Mouse (Mus musculus) lung, adult 2 months (tissue): ENCODE measurements around the gene Bspry. TPM values are rescaled to one million over a fixed set of nuclear protein-coding genes. Genes with fewer than 3 reads are reported as not detected.
"Not testable (repeated sequence)": the region's sequence is repeated elsewhere in the genome, so short reads cannot be mapped to it uniquely, and the experiment has no call there.

Source experiments
- DNase-seq: peaks from one replicate; pipeline ENCODE4 v3.0.0; 2022
- H3K4me1 ChIP-seq: fragments of 200-500 bp; 2 replicates; pipeline ENCODE4 v1.6.1; 2011; ENCODE audit warnings: low read length; ENCODE audit not compliant: control insufficient read depth, insufficient read depth
- H3K4me3 ChIP-seq: fragments of 200-500 bp; replicated peaks from 2 replicates; pipeline ENCODE3; 2011; ENCODE audit warnings: low read depth, mild to moderate bottlenecking, control low read depth, low read length; ENCODE audit errors: extremely low read depth
- CTCF ChIP-seq: fragments of 200-500 bp; IDR thresholded peaks from 2 replicates; pipeline ENCODE4 v1.5.1; 2011; ENCODE audit warnings: mild to moderate bottlenecking, low read length, control low read depth; ENCODE audit not compliant: insufficient read depth
- POLR2A ChIP-seq: fragments of 200-500 bp; IDR thresholded peaks from 2 replicates; pipeline ENCODE4 v1.6.1; 2011; ENCODE audit warnings: low read depth, mild to moderate bottlenecking, control low read depth, low read length, borderline replicate concordance; ENCODE audit errors: extremely low read depth
- WGBS: fragments of 180-500 bp; shearing (Covaris S2); methylation state at CpG from one replicate; pipeline ENCODE4 v1.1.7; 2018; 5-methylcytosine and 5-hydroxymethylcytosine counted together
- polyA plus RNA-seq: library from polyadenylated mRNA; depleted of rRNA; stranded (reverse); fragments of >200 nt; gene quantifications from 2 replicates; pipeline ENCODE4 v1.2.3, GENCODE M21; 2012

Bspry gene
- polyA plus RNA-seq, 1 experiment, result 31.0 TPM

DNA sequence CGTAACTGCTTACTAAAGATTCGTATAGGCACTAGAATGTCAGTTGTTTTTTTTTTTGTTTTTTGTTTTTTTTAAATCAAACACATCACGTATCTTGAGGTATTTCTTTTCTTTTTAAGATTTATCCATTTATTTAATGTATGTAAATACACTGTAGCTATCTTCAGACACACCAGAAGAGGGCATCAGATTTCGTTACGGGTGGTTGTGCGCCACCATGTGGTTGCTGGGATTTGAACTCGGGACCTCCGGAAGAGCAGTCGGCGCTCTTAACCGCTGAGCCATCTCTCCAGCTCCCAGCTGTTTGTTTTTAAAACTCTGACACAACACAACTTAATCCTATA, 288 bp upstream of the Bspry start:
- 0 out of 2 replicates have a peak, but pooled peaks have one; percentile 30 for TF ChIP-seq CTCF
- H3K4me3 ChIP-seq, result peak overlapping the region; percentile 62
- 10% methylated on average over 11 of the region's 11 CpGs for WGBS
- not testable (repeated sequence) for DNase-seq, H3K4me1 ChIP-seq

DNA sequence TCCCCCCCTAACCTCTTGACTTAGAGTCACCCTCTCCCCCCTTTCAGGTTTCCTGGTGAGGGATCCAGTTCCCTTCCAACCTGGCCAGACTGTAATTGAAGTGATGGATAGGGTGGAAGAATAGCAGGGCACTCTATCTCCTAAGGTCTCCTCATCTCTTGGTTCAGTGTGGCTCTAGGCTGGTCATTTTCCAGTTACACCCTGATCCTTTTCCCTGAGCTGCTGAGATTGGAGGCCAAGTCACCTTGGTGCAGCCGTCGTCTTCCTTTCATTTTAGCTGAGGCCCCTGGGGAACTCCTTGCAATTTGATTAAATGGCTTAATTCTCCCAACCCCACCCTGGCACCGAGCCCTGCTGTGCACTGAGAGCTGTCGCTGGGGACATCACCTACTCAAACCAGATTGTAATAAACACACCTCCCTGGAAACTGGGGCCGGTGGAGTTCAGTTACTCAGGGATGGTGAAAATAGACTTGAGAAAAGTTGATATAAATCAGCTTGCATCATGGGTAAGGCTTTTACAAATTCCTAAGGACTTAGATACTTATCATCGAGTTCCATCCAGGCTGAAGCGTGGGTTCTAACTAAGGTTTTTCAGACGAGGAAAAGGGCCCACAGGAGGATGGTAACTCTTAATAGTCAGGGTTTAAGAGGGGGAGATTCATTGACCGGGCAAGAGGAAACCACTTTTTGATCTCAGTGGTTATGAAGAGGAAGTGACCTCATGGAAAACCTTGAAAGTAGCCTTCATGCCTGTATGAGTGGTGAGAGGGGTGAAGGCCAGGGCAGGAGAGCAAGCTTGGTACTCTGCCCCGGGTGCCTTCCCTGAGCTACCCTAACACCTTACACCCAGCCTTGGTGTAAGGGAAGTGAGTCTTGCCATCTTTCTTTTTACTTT, 1.1 kb downstream of the Bspry start:
- Histone ChIP-seq H3K4me1 (peaks cover 3% of the 10 kb centered on the region), H3K4me3 (no peak overlapping the region)
- TF ChIP-seq CTCF, result no peak
- no peak for TF ChIP-seq POLR2A
- no peak for DNase-seq
- WGBS, result 19% methylated on average over 10 of the region's 10 CpGs

- WGBS, result 71% methylated on average over 3 of the region's 3 CpGs
- DNase-seq, result no peak
- Histone ChIP-seq H3K4me3 (no peak overlapping the region), H3K4me1 (peaks cover 2% of the 10 kb centered on the region)
- no peak for TF ChIP-seq CTCF
- TF ChIP-seq POLR2A, result no peak
Measured at GRCm38 (mm10) chr4:62484928-62485327, 5.1 kb downstream of the Bspry start.

- peak; percentile 52 for DNase-seq
- Histone ChIP-seq H3K4me3 (no peak overlapping the region), H3K4me1 (peaks cover 2% of the 10 kb centered on the region)
- TF ChIP-seq CTCF, result no peak
- 66% methylated on average over 8 of the region's 8 CpGs for WGBS
Measured at GRCm38 (mm10) chr4:62485450-62486161, 5.8 kb downstream of the Bspry start.

- Histone ChIP-seq H3K4me3 (no peak overlapping the region), H3K4me1 (peaks cover 2% of the 10 kb centered on the region)
- TF ChIP-seq POLR2A (no peak), CTCF (no peak)
- WGBS, result 82% methylated on average over 15 of the region's 15 CpGs
- peak; percentile 54 for DNase-seq
Measured at GRCm38 (mm10) chr4:62486162-62486696, 6.4 kb downstream of the Bspry start.

GRCm38 (mm10) chr4:62487172-62487571, 7.3 kb downstream of the Bspry start:
- no peak for TF ChIP-seq CTCF
- TF ChIP-seq POLR2A, result no peak
- Histone ChIP-seq H3K4me1 (peaks cover 2% of the 10 kb centered on the region), H3K4me3 (no peak overlapping the region)
- DNase-seq, result no peak
- WGBS, result 75% methylated on average over 5 of the region's 5 CpGs

- TF ChIP-seq POLR2A (no peak), CTCF (no peak)
- Histone ChIP-seq H3K4me1 (peaks cover 2% of the 10 kb centered on the region), H3K4me3 (no peak overlapping the region)
- no peak for DNase-seq
- WGBS, result 89% methylated on average over 2 of the region's 2 CpGs
Measured at GRCm38 (mm10) chr4:62487914-62488313, 8.1 kb downstream of the Bspry start.

GRCm38 (mm10) chr4:62492682-62493081, 12.8 kb downstream of the Bspry start:
- no peak for DNase-seq
- H3K4me1 ChIP-seq, result peaks cover 15% of the 10 kb centered on the region
- TF ChIP-seq CTCF (no peak), POLR2A (no peak)
- H3K4me3 ChIP-seq, result no peak overlapping the region
- 68% methylated on average over 2 of the region's 2 CpGs for WGBS

DNA sequence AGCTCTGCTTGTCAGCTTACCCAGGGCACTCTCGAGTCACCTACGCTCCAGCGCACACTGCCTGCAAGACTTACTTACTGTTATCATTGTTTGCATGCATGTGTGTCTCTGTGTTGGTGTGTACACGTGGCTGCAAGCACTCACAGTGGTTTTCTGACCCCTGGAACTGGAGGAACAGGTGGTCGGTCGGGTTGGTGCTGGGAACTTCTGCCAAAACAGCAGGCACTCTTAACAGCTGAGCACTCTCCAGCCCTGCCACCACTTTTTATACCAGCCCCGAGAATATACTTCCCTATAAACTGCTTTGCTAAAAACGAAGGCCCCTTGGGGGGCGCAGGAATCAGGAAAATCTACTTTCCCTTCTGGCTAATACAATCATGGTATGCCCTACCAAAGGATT, 14.4 kb downstream of the Bspry start:
- no peak for DNase-seq
- TF ChIP-seq CTCF, result no peak
- TF ChIP-seq POLR2A, result no peak
- 50% methylated on average over 9 of the region's 9 CpGs for WGBS
- peaks cover 15% of the 10 kb centered on the region for H3K4me1 ChIP-seq
- no peak overlapping the region for H3K4me3 ChIP-seq
